Mouse (Mus musculus) ES-CJ7 (cell line): ENCODE results near the gene Elf1.
"Not testable (repeated sequence)": the region's sequence is repeated elsewhere in the genome, so short reads cannot be mapped to it uniquely, and the experiment has no call there.

Experiments
- DNase-seq: peaks from one replicate; pipeline ENCODE4 v3.0.0; 2011; ENCODE audit warnings: low read depth, low spot score

The Elf1 gene

GRCm38 (mm10) chr14:79480624-79481338 lies at the start of gene Elf1:
Gene Elf1, plus strand, starts transcription at chr14:79481194.
- DNase-seq: peak; percentile 86

- no peak for DNase-seq
Observed at GRCm38 (mm10) chr14:79434068-79434467, 46.9 kb upstream of the Elf1 start.

- no peak for DNase-seq
Observed at GRCm38 (mm10) chr14:79440655-79441054, 40.3 kb upstream of the Elf1 start.

- DNase-seq: no peak
Observed at GRCm38 (mm10) chr14:79441441-79441840, 39.6 kb upstream of the Elf1 start.

GRCm38 (mm10) chr14:79444601-79445000 lies 36.4 kb upstream of the Elf1 start:
- no peak for DNase-seq

DNA sequence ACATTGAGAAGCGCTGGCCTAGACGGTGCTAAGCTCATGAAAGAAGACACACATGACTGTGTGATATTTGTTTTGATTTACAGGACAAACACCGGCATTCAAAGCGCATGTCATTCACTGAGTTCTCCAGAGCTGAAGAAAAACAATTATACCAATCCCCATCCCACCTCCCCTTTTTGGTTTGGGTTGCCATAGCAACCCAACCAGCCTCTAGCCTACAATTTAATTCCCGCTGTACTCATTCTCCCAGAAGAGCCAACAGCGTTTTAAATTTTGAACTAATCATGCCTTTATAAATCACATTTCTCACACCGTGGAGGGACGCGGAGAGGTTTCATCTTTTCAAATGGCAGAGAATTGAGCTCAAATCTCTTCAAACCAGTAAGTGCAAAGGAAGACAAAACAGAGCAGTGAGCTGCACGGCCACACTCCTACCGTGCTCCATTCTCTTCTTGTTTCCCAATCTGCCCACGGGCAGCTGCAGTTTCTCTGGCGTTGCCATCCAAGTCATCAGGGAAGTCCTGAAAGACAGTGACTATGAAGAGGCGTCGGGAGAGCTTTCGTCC lies 35.9 kb upstream of the Elf1 start:
- no peak for DNase-seq

- DNase-seq: peak; percentile 96
Observed at GRCm38 (mm10) chr14:79451681-79452590, 29.1 kb upstream of the Elf1 start, which contains the start of gene Kbtbd6. Gene Kbtbd6, plus strand, starts transcription at chr14:79451835.

- DNase-seq: not testable (repeated sequence)
Observed at GRCm38 (mm10) chr14:79452591-79452934, 28.4 kb upstream of the Elf1 start.

DNA sequence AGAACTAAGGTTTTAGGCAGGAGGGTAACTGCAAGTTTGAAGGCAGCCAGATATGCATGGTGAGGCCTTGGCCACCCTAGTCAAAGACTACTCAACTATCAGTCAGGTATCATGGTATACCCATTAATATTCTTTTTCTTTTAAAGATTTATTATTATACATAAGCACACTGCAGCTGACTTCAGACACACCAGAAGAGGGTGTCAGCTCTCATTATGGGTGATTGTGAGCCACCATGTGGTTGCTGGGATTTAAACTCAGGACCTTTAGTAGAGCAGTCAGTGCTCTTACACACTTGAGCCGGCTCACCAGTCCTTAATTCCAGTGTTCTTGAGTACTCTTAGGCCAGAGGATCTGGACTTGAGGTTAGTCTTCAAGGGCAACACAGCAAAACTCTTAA lies 20.6 kb upstream of the Elf1 start:
- DNase-seq: no peak

DNA sequence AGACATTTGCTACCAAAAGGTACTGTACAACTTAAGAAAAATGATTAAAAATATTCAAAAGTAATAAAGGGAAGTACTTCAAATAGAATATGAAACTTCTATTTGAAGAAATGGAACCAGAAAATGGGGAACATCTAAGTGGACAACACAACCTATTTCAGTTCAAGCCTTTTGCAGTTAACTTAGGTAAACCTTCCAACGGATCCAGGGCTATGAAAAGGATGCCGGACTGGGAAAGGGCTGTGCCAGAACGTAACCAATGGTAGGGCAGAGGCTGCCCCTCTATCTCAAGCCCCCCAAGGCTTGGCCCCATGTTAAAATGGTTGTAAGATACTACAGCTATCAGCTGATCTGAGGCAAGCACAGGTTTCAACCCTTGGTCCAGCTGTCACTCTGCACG lies 20.0 kb upstream of the Elf1 start:
- DNase-seq: no peak

- DNase-seq: no peak
Observed at GRCm38 (mm10) chr14:79465623-79466022, 15.4 kb upstream of the Elf1 start.

DNA sequence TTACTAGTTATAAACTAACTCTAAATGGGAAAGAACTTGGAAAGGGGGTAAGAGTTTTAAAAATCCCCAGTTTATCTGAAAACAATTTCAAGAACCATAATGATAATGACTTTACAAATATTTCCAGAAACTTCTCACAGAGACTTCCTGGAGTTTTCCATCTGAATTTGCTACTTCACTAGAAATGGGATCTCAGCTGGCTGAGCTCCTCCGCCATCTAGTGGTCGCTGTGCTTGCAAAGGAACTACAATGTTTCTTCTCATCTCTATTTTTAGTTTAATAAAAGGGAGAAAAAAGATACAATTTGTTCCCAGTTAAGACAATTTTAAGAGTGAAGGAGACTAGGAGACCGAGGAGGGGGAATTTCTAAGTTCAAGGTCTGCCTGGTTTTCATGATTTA lies 13.4 kb upstream of the Elf1 start:
- DNase-seq: peak; percentile 40

DNA sequence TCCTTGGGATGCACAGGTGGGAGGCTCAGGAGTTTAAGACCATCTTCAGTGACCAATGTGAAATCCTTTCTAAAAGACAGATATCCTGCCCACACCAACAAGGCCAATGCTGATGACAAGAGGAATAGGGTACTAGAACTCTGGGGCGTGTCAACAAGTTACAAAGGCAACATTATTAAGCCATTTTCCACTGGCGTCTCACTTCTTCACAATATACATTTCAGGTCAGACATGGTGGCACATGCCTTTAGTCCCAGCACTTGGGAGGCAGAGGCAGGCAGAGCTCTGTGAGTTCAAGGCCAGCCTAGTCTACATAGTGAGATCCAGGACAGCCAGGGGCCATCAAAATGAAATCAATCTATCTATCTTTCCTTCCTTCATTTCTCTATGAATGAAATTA lies 7.6 kb upstream of the Elf1 start:
- no peak for DNase-seq

GRCm38 (mm10) chr14:79481339-79482151 lies 551 bp downstream of the Elf1 start, which contains the start of gene Wbp4:
Gene Wbp4, minus strand, starts transcription at chr14:79481520.
- DNase-seq: peak; percentile 94

GRCm38 (mm10) chr14:79482251-79482661 lies 1.3 kb downstream of the Elf1 start:
- DNase-seq: peak; percentile 25

- no peak for DNase-seq
Observed at GRCm38 (mm10) chr14:79482747-79483355, 1.9 kb downstream of the Elf1 start.

GRCm38 (mm10) chr14:79483611-79484120 lies 2.7 kb downstream of the Elf1 start:
- DNase-seq: no peak

GRCm38 (mm10) chr14:79486617-79486992 lies 5.6 kb downstream of the Elf1 start:
- no peak for DNase-seq

DNA sequence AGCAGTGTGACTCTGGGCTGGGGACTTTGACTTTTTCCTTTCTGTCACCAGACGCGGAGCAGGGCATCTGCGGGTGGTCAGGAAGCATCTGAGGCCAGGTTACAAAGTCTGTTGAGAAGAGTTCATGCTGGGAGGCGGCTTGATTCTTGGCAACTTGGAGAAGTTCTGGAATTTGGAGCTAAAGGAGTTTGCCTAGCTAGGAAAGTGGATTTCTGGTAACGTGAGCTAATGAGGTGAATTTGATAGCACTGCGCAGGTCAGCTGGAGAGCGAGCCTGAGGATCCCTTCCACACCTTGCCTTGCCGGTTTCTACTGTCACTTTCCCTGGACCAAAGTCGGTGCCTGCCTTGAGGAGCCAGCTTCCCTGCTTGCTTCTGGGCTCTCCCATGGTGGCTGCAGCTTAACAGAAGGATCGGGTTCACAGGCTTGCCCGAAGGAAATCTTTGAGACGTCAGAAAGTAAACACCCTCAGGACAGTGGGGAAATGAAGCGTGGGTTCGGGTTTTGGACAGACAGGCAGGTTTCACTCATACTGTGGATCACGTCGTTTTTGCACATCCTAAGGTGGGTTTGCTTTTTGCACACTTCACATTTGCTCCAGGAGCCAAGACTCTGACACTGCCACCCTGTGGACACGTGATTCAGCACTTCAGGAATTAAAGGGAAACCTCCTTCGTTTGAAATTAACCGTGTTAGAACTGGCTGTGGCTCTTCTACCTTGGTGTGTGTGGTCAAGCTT lies 6.2 kb downstream of the Elf1 start:
- peak; percentile 54 for DNase-seq

- DNase-seq: peak; percentile 19
Observed at GRCm38 (mm10) chr14:79488531-79488930, 7.5 kb downstream of the Elf1 start.
